Mouse (Mus musculus): ENCODE results near the gene Slc9b2. TPM values are rescaled to one million over a fixed set of nuclear protein-coding genes. Genes with fewer than 3 reads are reported as not detected.

The Slc9b2 gene
- total RNA-seq, 1 experiment: 5.2 TPM

DNA sequence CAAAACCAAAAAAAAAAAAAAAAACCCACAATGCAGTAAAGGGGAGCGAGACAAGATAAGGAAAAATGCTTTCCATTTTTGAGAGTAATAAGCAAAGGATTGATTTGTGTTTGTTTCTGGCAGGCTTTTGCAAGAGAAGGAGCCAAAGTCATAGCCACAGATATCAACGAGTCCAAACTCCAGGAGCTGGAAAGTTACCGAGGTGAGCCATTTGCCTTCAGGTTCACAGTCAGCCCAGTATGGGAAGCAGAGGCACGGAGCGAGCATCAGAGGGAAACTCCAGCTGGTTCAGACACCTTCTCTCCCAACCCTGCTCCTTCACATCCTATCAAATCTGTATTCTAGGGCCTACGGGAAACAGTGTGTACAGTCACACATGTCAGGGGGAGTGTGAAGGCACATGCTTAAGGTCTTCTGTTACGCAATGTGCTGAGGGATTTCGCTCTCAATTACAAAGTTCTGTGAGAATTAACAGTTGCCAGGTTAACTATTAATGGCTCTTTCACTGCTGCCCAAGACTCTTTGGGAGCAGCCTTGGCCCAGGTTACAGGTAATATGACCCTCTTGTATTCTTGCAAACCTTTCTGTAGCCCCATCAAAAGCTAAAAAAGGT lies 19.3 kb upstream of the Slc9b2 start:
- no peaks in the 10 kb centered on the region for H3K9me3 ChIP-seq (ENCODE audit: control insufficient read depth, insufficient read depth, low read depth, low read length)
- in situ Hi-C loops (cut with MboI; ENCODE audit: low sequenced_read_pairs in 2 of 2, unreplicated experiment in 2 of 2): loop anchor here (10.0 to 25.0 kb wide), 2 partner anchors 447 to 449 kb away; no protein-coding TSS in a partner anchor
- H3K27ac ChIP-seq (ENCODE audit: insufficient read depth, low read depth, low read length, poor library complexity, severe bottlenecking): no peak overlapping the region
- H3K4me3 ChIP-seq (ENCODE audit: insufficient read depth in 1 of 2, low read depth in 1 of 2, low read length in 2 of 2, poor library complexity in 1 of 2, severe bottlenecking in 1 of 2): no peak overlapping the region
- DNase-seq (ENCODE audit: low read depth, low spot score): no peak
- no peaks in the 10 kb centered on the region for H3K36me3 ChIP-seq (ENCODE audit: control insufficient read depth, insufficient read depth, low read length, poor library complexity, severe bottlenecking)
- no peak for TF ChIP-seq CHD2 (IDR thresholded peaks at IDR 0.05; ENCODE audit: low read depth, low read length)
- no peak for TF ChIP-seq ZC3H11A (IDR thresholded peaks at IDR 0.05; ENCODE audit: borderline replicate concordance, low read depth, low read length)
- TF ChIP-seq MAFK (IDR thresholded peaks at IDR 0.05; ENCODE audit: insufficient read depth, low read depth, low read length): no peak
- no peak for TF ChIP-seq HCFC1 (IDR thresholded peaks at IDR 0.05; ENCODE audit: borderline replicate concordance, insufficient read depth, low read length)
- no peak for TF ChIP-seq ZNF384 (IDR thresholded peaks at IDR 0.05; ENCODE audit: low read depth, low read length)
- no peaks in the 10 kb centered on the region; a peak in 1 of 4 replicates for H3K4me1 ChIP-seq (ENCODE audit: control insufficient read depth in 2 of 2, insufficient read depth in 2 of 2, low read length in 2 of 2, poor library complexity in 1 of 2)
- no peak overlapping the region for H3K9ac ChIP-seq (ENCODE audit: insufficient read depth, low read depth, low read length, poor library complexity, severe bottlenecking)

DNA sequence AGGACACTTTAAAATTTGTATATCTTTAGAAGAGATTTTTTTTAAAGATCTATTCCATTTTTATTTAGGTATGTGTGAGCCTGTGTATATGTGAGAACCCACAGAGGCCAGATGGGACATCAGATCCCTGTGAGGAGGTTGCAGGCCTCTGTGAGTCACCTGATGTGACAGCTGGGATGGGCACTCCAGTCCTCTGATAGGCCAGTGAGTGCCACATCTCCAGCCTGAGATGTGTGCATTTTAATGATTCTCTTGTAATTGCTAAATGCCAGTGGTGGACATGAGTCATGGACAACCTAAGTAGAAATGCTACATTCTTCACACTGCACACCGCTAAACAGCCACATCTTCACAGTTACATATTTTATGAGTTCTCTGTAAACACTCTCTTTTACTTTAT lies 18.4 kb upstream of the Slc9b2 start:
- no peak for DNase-seq (ENCODE audit: low read depth, low spot score)
- no peaks in the 10 kb centered on the region for H3K36me3 ChIP-seq (ENCODE audit: control insufficient read depth, insufficient read depth, low read length, poor library complexity, severe bottlenecking)
- H3K27ac ChIP-seq (ENCODE audit: insufficient read depth, low read depth, low read length, poor library complexity, severe bottlenecking): no peak overlapping the region
- H3K4me3 ChIP-seq (ENCODE audit: insufficient read depth in 1 of 2, low read depth in 1 of 2, low read length in 2 of 2, poor library complexity in 1 of 2, severe bottlenecking in 1 of 2): no peak overlapping the region
- H3K9me3 ChIP-seq (ENCODE audit: control insufficient read depth, insufficient read depth, low read depth, low read length): no peaks in the 10 kb centered on the region
- TF ChIP-seq ZNF384 (IDR thresholded peaks at IDR 0.05; ENCODE audit: low read depth, low read length) (no peak), MAFK (IDR thresholded peaks at IDR 0.05; ENCODE audit: insufficient read depth, low read depth, low read length) (no peak), HCFC1 (IDR thresholded peaks at IDR 0.05; ENCODE audit: borderline replicate concordance, insufficient read depth, low read length) (no peak), CHD2 (IDR thresholded peaks at IDR 0.05; ENCODE audit: low read depth, low read length) (no peak), ZC3H11A (IDR thresholded peaks at IDR 0.05; ENCODE audit: borderline replicate concordance, low read depth, low read length) (no peak)
- in situ Hi-C loops (cut with MboI; ENCODE audit: low sequenced_read_pairs in 2 of 2, unreplicated experiment in 2 of 2): loop anchor here (10.0 to 25.0 kb wide), 2 partner anchors 446 to 448 kb away; no protein-coding TSS in a partner anchor
- H3K4me1 ChIP-seq (ENCODE audit: control insufficient read depth in 2 of 2, insufficient read depth in 2 of 2, low read length in 2 of 2, poor library complexity in 1 of 2): no peaks in the 10 kb centered on the region
- no peak overlapping the region for H3K9ac ChIP-seq (ENCODE audit: insufficient read depth, low read depth, low read length, poor library complexity, severe bottlenecking)

DNA sequence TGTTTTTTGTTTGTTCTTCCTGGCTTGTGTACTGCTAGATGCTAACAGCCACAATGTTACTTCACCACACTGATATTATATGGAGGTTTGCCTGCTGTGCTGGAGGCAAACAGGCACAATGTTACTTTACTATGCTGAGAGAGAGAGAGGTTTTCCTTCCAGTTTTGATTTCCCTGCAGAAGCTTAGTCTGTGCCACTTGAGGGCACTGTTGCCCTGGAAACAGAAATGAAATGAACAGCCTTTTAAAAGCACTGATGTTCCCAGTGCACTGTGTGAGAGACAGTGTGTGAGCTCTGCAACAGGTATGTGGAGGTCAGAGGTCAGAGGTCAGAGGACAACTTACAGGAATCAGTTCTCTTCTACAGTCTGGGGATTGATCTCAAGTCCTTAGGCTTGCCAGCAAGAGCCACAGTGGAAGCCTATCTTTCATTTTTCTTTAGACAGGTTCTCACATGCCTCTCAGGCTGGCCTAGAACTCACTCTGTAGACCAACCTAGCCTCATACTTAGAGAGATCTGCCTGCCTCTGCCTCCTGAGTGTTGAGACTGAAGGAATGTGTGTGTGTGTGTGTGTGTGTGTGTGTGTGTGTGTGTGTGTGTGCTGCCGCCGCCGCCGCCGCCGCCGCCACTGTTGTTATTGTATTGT lies 17.1 kb upstream of the Slc9b2 start:
- TF ChIP-seq ZC3H11A (IDR thresholded peaks at IDR 0.05; ENCODE audit: borderline replicate concordance, low read depth, low read length): peak; percentile 56; the same call in 1 of the 2 replicates
- TF ChIP-seq HCFC1 (IDR thresholded peaks at IDR 0.05; ENCODE audit: borderline replicate concordance, insufficient read depth, low read length): no peak
- no peak overlapping the region for H3K4me3 ChIP-seq (ENCODE audit: insufficient read depth in 1 of 2, low read depth in 1 of 2, low read length in 2 of 2, poor library complexity in 1 of 2, severe bottlenecking in 1 of 2)

GRCm38 (mm10) chr3:135293703-135294102 lies 13.8 kb upstream of the Slc9b2 start:
- no peaks in the 10 kb centered on the region for H3K36me3 ChIP-seq (ENCODE audit: control insufficient read depth, insufficient read depth, low read length, poor library complexity, severe bottlenecking)
- no peak overlapping the region for H3K27ac ChIP-seq (ENCODE audit: insufficient read depth, low read depth, low read length, poor library complexity, severe bottlenecking)
- TF ChIP-seq CHD2 (IDR thresholded peaks at IDR 0.05; ENCODE audit: low read depth, low read length): no peak
- TF ChIP-seq ZC3H11A (IDR thresholded peaks at IDR 0.05; ENCODE audit: borderline replicate concordance, low read depth, low read length): no peak
- TF ChIP-seq HCFC1 (IDR thresholded peaks at IDR 0.05; ENCODE audit: borderline replicate concordance, insufficient read depth, low read length): no peak
- in situ Hi-C loops (cut with MboI; ENCODE audit: low sequenced_read_pairs in 2 of 2, unreplicated experiment in 2 of 2): loop anchor here in 1 of 2 experiments (25.0 kb wide), 1 partner anchor 444 kb away; no protein-coding TSS in a partner anchor
- H3K9ac ChIP-seq (ENCODE audit: insufficient read depth, low read depth, low read length, poor library complexity, severe bottlenecking): no peak overlapping the region
- no peaks in the 10 kb centered on the region for H3K9me3 ChIP-seq (ENCODE audit: control insufficient read depth, insufficient read depth, low read depth, low read length)
- DNase-seq (ENCODE audit: low read depth, low spot score): no peak
- H3K4me3 ChIP-seq (ENCODE audit: insufficient read depth in 1 of 2, low read depth in 1 of 2, low read length in 2 of 2, poor library complexity in 1 of 2, severe bottlenecking in 1 of 2): no peak overlapping the region
- H3K4me1 ChIP-seq (ENCODE audit: control insufficient read depth in 2 of 2, insufficient read depth in 2 of 2, low read length in 2 of 2, poor library complexity in 1 of 2): no peaks in the 10 kb centered on the region

More for the DNA sequence above, 17.1 kb upstream of the Slc9b2 start:
- in situ Hi-C loops (cut with MboI; ENCODE audit: low sequenced_read_pairs in 2 of 2, unreplicated experiment in 2 of 2): loop anchor here in 1 of 2 experiments (25.0 kb wide), 1 partner anchor 447 kb away; no protein-coding TSS in a partner anchor
- no peaks in the 10 kb centered on the region for H3K9me3 ChIP-seq (ENCODE audit: control insufficient read depth, insufficient read depth, low read depth, low read length)
- DNase-seq (ENCODE audit: low read depth, low spot score): no peak
- H3K36me3 ChIP-seq (ENCODE audit: control insufficient read depth, insufficient read depth, low read length, poor library complexity, severe bottlenecking): no peaks in the 10 kb centered on the region
- no peaks in the 10 kb centered on the region for H3K4me1 ChIP-seq (ENCODE audit: control insufficient read depth in 2 of 2, insufficient read depth in 2 of 2, low read length in 2 of 2, poor library complexity in 1 of 2)
- no peak overlapping the region for H3K9ac ChIP-seq (ENCODE audit: insufficient read depth, low read depth, low read length, poor library complexity, severe bottlenecking)
- no peak overlapping the region for H3K27ac ChIP-seq (ENCODE audit: insufficient read depth, low read depth, low read length, poor library complexity, severe bottlenecking)
